Mouse (Mus musculus) CD4-positive, CD25-positive, alpha-beta regulatory T cell, adult 4 months (primary cell): ENCODE data around the gene Il10rb. TPM values are rescaled to one million over a fixed set of nuclear protein-coding genes. Genes with fewer than 3 reads are reported as not detected.
A peak's percentile ranks its signal among the peaks of the same experiment; 100 is the strongest.

Source experiments
- ATAC-seq: one replicate; pipeline ENCODE4 v1.8.0; 2017
- polyA plus RNA-seq, 2 experiments: library from polyadenylated mRNA; unstranded; fragments of 100-300 nt; shearing (Covaris generic); gene quantifications; one replicate each; pipeline ENCODE4 v1.2.1; 2017

Gene Il10rb
- polyA plus RNA-seq, 2 experiments from 2014 or later, result 131 to 143 TPM

DNA sequence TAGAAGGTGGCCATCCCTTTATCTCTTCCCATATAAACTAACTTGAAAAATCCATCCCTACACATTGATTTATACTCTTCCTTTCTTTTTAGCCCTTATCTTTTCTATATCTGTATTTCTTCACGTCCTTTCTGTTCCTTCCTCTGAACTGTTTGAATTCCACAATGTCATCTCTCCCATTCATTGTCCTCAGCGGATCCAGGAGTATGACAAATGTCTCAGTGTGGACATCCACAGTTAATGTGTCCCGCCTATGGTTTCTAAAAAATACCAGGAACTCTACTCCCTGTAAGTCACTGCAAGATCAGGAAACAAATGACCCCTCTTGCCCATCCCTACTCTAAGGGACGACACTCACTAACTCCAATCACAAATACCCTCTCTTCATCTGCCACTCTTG, 21.7 kb upstream of the Il10rb start:
- ATAC-seq, result no peak

DNA sequence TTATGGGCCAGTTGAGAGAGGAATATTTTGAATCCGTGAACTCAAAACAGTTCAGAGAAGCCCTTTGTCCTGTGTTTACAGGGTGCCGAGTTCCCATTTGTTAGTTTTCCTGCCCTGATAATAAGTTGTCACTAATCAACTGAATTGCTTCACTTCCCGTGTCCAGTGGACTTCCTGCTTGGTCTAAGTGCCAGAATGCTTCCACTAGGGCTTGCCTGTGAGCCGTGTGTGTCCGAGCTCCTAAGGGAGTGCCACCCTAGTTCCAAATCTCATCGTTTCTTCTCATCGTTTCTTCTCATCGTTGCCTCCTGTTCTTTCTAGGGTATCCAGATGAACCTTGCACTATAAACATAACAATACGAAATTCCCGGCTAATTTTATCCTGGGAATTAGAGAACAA, 20.3 kb upstream of the Il10rb start:
- ATAC-seq, result no peak

DNA sequence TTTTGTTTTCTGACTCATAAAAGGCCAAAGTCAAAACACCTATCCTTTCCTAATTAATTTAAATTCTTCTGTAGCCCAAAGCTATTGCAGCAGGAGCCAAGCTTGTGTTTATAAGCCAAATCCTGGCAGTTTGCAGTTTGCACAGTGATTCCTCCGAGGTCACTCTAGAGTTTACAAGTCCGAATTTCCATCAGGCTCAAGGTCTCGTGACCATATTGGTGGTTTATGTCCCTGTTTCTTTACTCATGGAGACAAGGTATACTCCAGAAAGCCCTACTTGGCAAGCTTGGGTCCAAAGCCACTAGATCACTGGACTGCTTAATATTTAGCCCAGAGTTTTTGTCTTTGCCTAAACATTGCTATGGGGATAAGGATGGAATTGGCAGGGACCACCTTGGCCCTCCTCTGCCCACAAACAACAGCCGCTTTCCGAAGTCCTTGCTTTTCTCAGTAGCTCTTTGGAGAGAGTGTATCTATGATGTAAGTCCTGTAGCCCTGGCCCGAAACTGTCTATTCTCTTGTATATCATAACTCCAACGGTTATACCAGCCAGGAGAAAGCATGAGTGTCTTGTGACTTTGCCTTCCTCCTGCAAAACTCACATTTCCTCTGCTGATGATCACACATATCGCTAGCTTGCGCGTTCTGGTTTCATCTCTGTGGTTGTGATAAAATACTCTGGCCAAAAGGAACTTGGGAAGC, 19.4 kb upstream of the Il10rb start:
- ATAC-seq, result no peak

- no peak for ATAC-seq
Observed at GRCm38 (mm10) chr16:91387121-91387486, 18.9 kb upstream of the Il10rb start.

DNA sequence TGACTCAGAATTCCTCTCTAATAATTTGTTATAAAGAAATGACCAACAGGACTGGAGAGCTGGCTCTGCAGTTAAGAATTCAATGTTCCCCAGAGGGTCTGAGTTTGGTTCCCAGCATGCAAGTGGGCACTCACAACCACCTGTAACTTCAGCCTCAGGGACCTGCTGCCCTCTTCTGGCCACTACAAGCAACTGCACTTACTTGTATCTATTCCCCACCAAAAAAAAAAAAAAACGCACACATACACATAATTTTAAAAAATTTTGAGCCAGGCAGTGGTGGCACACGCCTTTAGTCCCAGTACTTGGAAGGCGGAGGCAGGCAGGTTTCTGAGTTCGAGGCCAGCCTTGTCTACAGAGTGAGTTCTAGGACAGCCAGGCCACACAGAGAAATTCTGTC, 15.9 kb upstream of the Il10rb start:
- peak; percentile 57 for ATAC-seq

GRCm38 (mm10) chr16:91391421-91391820, 14.5 kb upstream of the Il10rb start, which contains the start of gene Gm21970:
TSS of gene Gm21970 (plus strand) at chr16:91391721.
- ATAC-seq, result no peak

- ATAC-seq, result no peak
Observed at GRCm38 (mm10) chr16:91394826-91395410, 11.0 kb upstream of the Il10rb start.

DNA sequence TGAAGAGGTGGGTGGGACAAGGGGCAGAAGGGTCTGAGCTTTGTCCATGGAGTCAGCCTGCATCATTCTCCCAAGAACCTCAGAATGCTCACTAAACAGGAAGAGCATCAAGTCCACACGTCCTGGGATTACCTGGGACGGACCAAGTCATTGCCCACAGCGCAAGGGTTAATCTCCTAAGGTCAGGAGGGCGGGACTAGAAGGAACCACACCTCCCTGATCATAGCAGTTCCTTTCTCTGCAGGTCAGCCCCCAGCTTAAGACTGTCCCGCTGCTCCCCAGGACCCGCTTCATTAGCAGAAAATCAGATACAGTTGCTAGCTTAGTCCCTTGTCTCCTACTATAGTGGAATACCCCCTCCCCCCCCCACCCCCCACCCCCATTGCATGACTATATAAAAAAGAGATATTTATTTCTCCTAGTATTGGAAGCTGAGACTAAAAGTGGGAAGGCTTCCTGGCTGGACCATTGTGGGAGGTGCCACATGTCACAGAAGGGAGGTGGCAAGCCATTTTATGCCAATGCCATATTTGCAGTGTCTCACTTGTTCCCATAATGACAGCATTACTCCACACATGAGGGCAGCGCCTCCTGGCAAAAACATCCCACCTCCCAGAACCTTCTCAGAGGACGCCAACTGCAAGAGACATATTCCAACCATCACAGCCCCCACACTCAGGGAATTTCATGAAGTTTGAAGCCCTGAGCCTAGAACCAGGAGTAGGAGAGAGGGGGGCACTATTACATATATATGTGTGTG, 10.2 kb upstream of the Il10rb start:
- no peak for ATAC-seq

DNA sequence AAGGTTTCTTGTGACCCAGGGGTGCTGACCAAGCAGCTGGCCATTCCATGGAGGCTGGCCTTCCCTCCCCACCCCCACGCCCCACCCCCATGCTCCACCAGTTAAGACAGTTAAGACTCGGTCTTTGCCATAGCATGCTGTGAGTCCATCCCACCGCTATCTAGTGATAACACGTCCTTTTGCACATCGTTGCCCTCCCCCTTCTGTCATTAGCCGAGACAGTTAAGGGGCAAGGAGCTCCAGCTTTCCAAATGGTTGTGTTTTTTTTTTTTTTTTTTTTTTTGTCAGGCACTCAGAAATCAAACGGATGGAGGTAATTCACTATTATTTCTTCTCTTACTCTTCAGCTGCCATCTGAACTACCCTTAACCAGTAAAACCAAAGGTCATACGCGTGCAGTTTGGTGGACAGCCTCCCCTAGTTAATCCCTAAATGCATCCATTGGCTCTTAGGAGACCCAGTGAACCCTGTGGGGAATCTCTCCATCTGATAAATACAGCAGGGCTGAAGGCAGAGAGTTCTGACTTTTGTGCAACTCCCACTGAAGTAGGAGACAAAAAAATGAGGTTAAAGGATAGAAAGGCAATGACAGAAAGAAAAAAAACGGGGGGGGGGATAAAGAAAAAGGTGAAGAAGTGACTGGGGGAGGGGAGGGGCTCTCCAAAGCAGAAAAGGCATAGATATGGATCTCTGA, 9.0 kb upstream of the Il10rb start:
- ATAC-seq, result no peak

DNA sequence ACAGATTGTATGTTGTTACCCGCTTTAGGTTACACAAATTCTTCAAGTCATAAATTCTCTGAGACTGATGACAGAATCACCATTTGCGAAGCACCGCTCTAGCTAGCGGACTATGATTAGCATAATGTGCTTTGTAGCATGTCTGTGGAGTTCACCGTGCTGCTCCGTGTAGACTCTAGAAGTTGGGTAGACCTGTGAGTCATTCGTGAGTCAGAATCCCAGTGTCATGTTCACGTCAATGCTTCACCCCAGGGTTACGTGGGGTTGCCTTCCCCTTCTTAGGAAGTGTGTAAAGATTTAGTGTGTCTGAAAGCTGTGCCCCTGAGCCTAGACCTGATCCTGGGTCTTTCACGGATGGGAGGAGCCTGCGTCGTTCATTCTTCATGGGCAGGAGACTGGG, 7.9 kb upstream of the Il10rb start:
- ATAC-seq, result no peak

- ATAC-seq, result no peak
Observed at GRCm38 (mm10) chr16:91398944-91399343, 7.0 kb upstream of the Il10rb start.

DNA sequence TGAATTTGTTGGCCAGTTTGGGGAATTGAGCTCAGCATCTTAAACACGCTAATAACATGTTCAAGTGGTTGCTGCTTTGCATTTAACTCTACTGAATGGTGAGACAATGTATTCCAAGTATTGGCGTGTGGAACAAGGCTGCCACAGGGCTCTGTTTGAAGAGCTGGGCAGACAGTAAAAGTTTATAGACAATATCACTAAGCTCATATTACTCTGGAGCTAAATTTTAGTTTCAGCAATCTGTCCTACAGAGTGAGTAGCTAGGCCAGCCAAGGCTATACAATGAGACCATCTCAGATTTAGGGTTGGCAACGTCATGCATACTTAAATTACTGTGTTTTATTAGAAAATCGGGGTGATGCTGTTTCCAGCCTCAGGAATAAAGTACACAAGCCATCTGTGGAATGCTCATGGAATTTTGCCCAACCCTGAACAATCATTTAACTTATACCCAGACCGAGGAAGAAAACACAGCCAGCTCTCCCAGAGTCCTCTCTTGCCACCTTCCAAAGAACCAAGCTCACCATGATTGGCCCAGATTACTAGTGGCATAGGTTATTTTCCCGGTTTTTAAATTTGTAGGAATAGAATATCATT, 4.3 kb upstream of the Il10rb start:
- no peak for ATAC-seq

- no peak for ATAC-seq
Observed at GRCm38 (mm10) chr16:91403784-91404183, 2.2 kb upstream of the Il10rb start.

GRCm38 (mm10) chr16:91404187-91404586, 1.8 kb upstream of the Il10rb start:
- ATAC-seq, result no peak

GRCm38 (mm10) chr16:91404828-91405577, 961 bp upstream of the Il10rb start:
- ATAC-seq, result no peak

DNA sequence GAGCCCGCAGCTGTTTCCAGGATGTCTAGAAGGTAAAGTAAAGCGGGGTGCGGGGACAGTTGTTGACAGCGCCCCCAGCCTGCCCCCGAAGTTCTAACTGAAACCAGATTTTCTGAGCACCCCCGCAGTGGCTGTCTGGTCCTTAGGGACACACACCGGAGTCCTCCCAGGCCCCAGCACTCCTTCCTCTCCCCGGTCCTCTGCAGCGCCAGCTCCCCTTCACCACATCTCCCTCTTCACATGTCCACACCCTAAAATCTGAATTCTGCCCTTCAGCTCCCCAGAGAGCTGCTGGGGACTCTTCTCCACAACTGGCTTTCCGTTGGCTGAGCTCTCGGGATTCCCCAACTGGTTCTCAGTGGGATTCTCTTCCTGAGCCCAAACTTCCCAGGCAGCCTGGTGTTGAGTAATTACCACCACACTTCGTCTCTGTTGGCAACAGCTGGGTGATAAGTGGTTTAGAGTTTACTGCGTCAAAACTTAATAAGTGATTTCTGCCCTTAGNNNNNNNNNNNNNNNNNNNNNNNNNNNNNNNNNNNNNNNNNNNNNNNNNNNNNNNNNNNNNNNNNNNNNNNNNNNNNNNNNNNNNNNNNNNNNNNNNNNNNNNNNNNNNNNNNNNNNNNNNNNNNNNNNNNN, 739 bp downstream of the Il10rb start:
- peak; percentile 33 for ATAC-seq

DNA sequence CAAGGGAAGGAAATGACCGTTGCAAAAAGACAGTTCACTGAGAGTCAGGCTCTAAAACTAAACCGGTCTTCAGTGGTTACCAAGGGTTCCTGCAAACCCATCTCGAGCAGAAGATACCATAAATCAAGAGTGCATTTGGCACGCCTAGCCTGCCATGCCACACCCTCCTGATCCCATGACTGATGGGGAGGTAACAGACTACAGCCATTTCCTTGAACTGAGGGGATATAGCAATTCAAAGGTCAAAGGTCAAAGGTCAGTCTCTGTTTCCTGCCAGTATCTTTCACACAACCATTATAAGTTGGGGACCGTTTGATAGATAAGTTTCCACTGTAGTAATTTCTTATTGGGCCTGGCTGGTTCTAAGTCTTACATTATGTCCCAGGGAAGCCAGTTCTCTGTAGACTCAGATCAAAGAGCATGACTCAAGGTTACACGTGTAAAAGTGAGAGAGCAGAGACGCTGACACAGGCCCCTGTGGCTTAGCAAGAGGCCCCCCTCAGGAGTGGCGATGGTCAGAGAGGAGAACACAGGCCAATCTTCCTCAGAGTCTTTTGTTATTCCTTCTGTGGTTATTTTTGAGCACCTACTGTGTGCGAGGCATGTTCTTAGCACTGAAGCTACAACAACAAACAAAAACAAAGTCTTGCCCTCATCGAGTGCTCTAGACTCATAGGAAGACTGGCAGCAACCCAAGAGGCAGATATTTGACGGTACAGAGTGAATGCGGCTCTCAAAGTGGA, 7.3 kb downstream of the Il10rb start:
- ATAC-seq, result peak; percentile 79

GRCm38 (mm10) chr16:91415391-91416189, 9.6 kb downstream of the Il10rb start:
- no peak for ATAC-seq

GRCm38 (mm10) chr16:91416357-91416756, 10.4 kb downstream of the Il10rb start:
- no peak for ATAC-seq

DNA sequence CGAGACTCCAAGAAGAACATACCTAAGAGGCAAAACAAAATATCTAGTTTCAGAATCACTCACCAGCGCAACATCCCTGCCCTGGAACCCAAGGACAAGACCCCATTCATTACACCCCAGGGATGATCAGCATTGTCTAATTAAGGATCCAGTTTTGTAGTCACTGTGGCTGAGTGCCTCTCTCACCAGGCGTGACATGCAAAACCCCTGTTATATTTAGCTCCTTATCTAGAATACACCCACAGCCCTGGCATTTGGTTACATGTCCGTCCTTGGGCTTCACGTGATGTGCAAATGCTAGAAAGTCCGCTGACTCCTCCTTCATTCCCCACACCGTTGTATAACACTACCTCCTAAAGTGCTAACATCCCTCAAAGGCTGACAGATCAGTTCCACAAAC, 11.0 kb downstream of the Il10rb start:
- no peak for ATAC-seq
